Mouse (Mus musculus): ENCODE results near the gene 1700021F05Rik.

The 1700021F05Rik gene

DNA sequence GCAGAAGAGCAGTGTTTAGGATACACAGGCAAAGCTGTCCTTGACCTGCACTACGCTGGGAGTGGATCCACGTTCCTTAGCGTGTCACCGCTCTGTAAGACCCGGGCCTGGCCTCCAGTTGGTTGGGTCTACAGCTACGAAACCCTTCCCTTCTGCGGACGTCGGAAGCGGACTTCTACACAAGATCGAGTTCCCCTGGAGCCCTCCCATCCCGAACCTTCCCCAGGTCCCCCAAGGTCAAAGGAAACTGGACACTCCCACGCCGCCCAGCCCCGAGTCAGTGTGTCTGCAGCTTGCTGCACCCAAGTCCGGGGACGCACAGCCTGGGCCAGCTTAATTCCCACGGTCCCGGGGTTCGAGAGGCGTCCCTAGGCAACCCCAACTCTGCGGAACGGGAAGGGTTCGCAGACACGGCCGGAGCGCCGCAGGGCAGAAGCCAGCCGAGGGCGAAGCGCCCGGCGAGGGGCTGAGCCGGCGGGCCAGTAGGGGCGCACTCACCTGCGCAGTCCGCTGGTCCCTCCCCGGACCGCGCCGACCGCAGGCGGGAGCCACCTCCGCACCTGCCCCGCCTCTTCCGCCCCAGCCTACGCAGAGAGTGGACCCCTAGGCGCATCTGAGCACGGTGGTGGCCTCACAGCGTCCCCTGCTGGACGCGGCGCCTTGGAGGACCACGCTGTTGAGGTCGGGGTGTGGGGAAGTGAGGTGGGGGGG is at the start of gene 1700021F05Rik:
Gene 1700021F05Rik, minus strand, starts transcription at position 553 of the 711 bp plus-strand sequence.
- DNase-seq: peak; percentile 100

DNA sequence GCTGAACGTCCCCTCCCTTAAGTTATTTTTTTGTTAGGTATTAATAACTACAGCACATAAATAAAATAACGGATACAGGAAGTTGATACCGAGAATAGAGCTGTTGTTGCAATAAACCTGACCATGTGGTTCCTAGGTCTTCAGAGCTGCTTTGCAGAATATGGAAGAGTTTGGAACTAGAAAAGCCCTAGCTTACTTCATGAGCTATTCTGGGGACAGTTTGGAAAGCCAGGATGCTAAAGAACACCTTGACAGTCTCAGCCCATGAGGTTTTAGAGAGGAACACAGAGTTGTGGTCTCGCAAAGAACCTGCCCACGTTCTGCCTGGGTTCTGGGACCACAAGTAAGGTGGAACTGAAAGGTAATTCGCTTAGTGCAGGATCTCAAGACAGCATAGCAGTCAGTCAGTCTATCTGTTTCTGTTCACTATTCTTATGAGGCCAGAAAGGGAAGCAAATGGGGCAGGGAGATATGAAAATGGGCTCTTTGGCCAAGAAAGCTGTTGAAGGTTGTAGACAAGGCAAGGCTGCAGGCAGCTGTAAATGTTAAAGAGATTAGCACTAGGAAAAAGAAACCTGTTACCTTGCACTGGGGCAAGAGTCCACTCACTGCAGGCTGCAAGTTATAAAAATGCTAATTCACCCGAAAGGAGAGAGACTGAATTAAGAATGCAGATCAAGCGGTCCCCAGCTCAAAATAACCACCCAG is 47.8 kb upstream of the 1700021F05Rik start:
- DNase-seq: no peak

DNA sequence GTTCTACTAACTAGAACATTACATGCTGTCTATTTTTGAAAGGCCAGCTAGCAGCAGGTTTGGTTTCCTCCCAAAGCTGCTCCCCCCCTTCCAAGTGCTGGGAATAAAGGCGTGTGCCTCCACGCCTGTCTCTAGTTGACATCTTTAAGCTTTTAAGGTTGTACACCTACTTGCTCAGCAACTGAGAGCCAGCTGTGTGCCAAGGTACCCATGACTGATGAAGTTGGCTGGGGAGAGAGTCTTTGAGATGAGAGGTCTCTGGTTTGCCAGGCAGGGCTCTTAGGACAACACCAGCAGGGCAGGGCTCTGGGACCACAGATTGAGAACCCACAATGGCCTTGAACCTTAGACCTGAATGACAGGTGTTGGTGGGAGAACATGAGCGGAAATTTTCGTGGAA is 43.7 kb upstream of the 1700021F05Rik start:
- no peak for DNase-seq

DNA sequence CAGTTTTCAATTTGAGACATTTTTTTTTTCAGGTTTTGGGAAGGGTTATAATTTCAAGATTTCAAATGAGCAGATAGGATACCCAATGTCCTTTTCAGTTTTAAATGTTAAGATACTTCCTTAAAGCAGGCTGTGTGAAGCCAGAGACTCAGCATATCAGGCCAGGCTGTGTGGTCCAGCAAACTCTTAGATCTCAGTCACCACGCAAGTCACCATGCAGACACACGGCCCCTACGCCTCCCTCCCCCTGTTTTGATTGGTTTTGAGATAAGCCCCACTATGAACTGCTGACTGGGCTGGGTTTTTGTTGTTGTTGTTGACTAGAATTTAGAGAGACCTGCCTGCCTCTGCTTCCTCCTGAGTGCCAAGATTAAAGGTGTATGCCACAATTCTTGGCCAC is 40.5 kb upstream of the 1700021F05Rik start:
- no peak for DNase-seq

DNA sequence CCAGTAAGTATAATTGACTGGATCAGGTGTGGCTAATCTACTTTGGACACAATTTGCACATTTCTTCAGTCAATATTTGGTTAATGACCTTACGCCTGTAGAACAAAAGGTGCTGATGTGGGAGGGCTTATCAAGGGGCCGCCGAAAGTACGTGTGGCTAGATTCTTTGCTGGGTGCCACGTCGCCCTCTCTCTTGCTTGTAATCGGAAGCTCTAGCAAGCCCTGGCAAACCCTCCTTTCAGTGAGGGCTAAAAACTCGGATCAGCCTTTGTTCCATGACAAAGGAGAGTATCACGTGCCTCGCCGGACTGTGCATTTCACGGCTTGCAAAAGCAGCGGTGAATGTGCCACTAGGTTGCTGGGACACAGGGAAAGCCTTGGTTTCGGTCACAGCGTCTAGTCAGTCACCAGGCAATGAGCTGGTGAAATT is 39.9 kb upstream of the 1700021F05Rik start:
- DNase-seq: no peak

DNA sequence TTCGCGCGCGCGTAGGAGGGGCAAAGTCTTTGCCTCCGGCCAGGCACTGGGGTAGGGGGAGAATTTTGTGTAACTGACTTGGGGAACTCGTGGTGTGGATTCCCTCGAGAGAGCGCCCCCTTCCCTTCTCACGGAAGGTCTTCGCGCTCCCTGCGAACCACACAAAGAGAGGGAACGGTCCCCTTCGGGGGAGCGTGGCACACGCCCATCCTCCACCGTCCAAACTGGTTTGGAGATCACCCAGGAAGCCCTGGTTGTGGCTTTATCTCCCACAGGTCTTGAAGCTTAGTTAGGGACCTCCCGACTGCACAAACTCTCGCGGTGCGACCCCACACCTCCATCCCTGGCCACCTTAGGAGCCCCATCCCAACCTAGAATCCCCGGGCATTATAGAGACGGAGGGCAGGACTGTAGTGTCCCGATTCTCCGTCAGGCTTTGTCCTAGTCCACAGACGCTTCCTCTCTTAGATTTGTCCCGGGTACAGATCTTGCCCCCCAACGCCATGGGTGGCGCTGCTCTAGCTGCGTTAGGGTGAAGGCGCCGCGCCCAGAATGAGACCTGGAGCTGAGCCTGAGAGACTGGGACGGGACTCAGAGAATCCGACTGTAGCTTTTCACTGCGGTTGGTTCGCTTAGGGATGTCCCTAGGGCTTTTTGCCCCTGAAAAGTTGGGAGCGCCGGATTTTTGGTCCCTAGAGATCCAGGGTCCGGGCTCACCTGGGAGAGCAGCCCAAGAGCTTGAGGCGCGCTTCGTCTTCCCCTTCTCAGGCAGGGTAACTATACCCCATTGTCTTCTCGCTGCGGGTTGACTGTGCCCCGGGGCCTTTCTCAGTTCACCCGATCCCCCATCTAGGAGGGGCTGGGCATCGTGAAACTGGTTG is 38.8 kb upstream of the 1700021F05Rik start:
- no peak for DNase-seq

DNA sequence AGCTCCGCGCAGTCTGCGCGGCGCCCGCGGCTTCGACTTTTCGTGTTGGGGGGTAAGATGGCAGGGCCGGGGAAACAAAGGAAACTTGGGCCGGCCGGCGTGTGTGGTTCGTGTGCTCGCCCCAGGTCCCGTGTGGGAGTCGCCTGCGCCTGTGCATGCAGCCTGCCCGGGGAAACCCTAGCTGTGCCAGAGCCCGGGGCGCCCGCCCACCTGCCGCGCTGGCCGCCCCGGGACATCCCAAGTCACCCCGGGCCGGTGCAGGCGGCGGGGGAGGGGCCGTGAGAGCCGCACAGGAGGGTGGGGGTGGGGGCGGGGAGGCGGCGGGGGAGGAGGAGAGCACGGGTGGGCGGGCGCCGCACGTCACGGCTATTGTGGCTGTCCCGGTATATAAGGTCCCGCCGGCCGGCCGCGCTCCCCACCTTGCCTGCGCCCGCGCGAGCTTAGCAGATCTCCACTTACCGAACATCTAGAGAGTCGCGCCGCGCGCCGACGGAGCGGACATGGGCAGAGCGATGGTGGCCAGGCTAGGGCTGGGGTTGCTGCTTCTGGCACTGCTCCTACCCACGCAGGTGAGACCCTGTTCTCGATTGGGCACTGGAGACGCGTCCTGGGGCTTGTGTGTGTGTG is 38.1 kb upstream of the 1700021F05Rik start:
- DNase-seq: peak; percentile 93

DNA sequence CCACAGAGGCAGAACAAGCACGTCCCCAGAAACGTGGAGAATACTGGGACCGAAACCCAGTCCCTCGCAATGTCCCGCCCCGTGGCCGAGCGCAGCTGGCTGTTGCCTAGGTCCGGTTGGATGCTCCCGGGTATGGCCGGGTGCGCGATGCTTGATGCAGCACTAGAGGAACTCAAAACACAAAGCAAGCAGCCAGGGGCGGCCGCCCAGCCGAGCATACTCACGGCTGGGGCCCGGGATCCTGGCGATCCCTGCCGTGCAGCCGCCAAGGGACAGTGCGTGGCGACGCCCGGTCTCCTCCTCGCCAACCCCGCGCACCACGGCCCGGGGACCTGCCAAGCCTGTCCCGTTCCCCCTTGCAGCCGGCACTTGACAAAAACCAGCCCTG is 37.6 kb upstream of the 1700021F05Rik start:
- DNase-seq: no peak

DNA sequence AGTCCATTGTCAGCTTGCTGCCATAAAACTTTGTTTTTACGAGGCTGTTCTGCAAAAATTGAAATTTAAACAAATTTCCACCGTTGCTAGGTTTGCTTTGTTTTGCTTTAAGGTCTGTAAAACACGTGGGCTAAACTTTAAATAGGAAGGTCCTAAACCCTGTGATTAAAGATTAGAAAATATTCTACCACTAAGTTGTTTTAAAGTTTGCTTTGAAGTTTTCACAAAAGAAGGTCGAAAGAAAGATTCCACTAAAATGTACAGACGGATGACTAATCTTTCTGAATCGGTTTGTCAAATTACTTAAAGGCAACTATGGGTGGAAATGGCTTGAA is 37.2 kb upstream of the 1700021F05Rik start, which contains the start of gene Cd24a:
Gene Cd24a, plus strand, starts transcription at position 288 of the 335 bp plus-strand sequence.
- no peak for DNase-seq

DNA sequence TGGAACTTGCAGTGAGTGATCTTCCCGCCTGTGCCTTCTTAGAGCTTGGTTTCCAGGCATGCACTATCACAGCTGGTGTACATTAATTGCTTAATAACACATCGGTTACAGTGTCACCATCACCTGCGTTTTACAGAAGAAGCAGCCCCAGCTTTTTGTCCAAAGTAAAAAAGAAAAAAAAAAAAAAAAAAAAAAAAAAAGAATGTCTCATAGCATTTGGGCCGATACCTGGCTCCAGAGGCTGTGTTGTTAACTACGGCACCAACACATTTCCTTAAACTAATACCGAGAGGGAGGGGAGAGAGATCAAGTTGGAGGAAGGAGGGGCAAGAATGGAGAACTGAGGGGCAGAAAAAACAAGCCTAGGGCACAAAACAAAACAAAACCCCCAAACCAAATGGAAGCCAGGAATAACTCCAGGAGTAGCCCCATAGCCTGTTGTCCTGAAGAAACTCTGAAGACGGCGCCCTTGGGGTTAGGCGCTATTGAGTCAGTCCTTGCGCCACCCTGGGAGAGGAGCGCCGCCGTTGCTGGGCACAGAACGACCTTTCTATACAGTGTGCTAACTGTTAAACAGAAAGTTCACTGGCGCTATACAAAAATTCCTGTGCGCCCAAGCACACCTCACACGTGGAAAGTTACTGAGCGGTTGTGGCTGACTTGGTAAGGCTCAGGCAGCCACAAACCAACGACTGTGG is 36.7 kb upstream of the 1700021F05Rik start:
- DNase-seq: no peak

DNA sequence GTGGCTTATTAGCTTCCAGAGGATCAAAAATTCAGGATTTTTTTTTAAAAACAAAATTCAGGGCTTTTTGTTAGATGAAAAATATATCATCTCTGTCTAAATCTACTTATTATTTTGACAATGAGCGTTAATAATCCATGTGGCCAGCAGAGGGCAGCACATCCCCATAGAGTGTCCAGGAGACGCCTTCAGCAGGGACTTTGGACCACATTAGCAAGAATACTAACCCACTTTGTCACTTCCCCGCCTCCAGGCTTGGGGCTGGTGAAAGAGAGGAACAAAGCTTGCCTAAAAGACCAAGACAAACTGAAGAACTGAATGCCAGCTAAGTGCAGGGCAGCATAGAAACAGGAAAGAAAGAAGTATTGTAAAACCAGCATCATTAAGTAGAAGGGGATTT is 34.2 kb upstream of the 1700021F05Rik start:
- peak; percentile 90 for DNase-seq

DNA sequence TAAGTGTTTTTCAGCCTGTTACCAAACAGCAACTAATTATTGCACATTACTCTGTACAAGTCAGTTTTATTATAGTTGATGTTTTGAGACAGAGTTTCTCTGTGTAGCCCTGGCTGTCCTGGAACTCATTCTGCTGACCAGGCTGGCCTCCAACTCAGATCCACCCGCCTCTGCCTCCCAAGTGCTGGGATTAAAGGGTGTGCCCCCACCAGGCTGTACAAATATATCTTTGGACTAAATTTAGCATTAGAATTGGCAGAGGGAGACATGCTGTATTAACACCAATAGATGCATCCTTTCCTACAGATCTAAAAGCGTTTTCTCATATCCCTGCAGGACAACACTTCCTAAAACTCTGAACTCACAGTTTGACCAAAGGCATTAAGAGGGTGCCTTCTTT is 33.6 kb upstream of the 1700021F05Rik start:
- no peak for DNase-seq

DNA sequence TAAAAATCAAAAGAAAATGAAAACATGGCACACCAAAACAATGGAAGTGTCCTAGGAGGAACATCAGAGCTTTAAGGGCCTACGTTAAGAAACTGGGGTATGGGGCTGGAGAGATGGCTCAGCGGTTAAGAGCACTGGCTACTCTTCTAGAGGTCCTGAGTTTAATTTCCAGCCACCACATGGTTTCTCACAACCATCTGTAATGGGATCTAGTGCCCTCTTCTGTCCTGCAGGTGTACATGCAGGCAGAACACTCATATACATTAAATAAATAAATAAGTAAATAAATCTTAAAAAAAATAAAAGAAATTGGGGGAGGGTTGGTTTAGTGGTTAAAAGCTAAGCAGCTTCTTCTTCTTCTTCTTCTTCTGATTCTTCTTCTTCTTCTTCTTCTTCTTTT is 20.5 kb upstream of the 1700021F05Rik start:
- no peak for DNase-seq

DNA sequence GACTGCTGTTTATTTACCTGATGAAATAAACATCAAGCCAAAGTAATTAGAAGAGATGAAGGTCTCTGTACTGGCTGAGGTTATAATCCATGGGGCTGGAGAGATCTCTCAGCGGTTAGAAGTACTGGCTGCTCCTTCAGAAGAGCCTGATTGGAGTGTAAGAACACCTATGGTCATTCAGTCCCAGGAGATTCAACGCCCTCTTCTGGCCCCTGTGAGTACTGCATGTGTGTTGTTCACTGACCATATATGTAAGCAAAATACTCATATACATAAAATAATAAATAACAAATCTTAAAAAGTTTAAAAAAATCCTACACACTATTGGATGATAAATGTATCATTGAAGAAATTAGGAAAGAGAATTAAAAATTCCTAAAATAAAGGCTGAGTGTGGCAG is 20.0 kb upstream of the 1700021F05Rik start:
- DNase-seq: no peak

DNA sequence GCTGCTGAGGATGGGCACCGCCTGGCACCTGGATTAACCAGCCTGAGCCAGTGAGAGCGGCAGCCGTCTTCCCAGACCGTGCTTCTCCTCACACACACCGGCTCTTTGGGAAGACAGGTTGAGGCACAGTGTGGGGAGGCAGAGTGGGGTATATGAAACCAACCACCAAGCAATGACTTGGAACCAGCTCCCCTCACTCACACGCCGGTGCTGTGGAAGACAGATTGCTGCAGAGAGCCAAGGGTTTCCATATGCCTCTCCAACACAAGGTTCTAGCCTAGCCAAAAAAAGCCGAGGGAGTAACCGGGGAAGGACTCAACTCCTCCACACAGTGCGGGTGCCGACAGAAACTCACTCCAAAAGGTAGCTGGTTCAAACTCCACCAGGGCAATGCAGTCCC is 18.5 kb upstream of the 1700021F05Rik start:
- DNase-seq: no peak

DNA sequence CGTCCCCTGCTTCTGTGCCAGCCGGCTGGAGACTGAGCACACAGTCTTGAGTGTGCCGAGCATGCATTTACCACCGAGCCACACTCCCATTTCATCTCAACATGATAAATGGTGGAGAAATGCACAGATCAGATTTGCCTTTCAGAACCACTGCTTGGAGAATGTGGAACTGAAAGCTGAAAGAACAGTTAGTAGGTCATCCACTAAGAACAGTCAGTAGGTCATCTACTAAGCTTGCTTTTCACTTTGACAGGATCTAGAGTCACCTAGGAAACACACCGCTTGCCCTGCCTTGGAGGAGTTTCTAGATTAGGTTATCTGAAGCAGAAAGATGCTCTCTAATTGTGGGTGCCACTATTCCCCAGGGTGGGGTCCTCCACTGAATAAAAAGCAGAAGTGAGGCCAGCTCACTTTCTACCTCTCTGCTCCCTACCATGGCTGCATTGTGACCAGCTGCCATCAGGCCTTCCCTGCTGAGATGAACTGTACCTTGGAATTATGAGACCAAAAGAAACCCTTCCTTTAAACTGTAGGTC is 16.9 kb upstream of the 1700021F05Rik start:
- no peak for DNase-seq

DNA sequence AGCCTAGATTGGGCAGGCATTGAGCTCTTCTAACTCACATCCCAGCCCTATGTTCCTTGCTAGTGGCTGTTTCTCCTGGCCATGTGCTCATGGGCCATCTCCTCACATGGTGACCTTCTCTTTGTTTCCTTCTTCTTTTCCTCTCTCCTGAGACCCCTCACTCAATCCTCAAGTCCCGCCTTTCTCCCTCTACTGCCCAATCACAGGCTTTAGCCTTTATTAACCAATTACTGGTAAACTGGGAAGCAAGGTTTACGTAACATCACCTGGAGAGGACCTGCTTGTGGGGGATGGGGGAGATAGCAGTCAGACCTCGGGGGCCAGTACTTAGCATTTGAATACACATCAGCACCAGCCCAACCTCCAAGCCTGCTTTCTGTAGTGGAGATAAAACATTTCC is 10.6 kb upstream of the 1700021F05Rik start:
- no peak for DNase-seq

DNA sequence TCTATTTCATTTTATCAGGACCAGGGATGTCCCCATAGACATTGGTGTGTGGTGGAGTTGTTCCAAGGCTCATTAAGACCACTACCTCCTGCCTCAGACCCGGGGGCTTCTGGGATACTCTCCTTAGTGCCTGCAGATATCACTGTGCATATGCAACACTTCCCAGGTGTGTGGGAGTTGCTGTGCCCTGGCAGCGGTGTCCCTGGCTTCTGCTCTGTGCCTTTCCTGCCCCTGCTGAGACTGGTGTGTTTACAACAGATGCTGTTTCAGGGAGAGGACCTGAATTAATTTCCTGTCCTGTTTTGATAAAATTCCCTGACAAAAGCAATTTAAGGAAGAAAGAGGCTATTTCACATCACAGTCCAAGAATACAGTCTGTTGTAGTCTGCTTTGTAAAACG is 10.1 kb upstream of the 1700021F05Rik start:
- no peak for DNase-seq

DNA sequence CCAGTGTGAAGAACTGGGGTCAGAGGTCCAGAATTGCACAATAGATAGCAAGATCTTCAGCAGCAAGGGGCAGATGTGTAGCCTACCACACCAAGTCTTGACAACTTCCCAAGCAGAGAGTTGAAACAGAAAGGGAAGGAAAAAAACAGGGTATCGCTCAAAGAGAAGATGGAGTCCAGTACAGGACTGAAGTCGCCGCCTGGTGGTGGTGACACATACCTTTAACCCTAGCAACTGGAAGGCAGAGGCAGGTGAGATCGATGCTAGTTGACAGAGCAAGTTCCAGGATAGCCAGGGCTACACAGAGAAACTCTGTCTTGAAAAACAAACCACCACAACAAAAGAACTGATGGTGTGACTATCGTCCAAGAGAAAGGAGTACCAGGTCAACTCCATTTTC is 8.6 kb upstream of the 1700021F05Rik start:
- no peak for DNase-seq

DNA sequence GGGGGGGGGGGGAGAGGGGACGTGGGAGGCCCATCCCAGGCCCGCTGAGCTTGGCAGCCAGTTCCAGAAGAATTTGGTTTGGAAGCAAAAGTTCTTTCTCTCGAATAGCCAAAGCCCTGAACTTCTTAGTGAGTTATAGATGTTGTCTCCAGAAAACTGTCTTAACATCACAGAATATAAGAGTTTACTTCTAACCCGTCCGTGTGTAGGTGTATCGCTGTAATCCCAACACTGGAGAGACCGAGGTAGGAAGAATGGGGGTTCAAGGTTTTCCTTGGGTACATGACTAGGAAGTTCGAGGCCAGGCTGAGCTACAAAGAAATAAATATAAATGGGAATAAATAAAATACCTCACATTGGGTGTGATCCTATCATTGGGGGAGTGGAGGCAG is 355 bp upstream of the 1700021F05Rik start:
- peak; percentile 89 for DNase-seq

DNA sequence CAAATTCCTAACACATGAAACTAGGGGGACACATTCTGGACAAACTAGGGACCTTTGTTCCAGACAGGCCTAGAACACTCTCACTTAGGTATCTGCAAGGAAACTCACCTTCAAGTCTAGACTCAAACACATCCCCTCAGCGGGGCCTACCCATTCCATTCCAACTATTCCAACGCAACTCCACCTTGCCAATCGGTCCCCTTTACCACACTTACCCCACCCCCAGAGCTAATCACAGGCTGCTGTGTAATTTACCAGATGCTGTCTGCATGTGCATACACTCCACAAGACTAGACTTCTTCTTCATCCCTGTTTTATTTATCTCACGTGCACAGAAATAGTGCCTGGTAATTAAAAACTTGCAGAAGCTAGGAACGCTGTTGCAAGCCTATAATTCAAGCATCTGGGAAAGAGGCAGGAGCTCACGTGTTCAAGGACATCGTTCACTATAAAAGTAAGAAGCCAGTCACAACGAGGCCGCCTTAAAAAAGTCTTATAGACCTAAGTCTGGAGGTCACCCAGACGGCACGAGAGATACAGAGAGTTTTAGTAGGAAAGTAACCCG is 966 bp downstream of the 1700021F05Rik start:
- DNase-seq: peak; percentile 92

DNA sequence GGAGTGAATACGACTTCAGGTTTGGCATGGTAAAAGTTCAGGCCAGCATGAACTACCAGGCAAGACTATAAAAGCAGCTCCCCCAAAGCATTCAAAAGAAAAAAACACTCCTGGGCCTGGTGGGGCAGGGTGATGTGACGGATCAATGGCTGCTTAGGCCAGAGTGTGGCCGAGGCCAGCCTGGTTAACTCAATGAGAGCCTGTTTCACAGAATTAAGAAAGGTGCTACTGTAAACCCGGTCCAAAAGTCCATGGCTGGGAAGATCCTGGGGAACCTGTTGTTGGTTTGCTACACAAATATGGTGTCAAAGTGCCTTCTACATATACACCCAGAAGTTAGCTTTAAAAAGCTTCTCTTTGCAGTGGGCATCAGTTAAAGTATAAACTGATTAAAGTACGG is 2.0 kb downstream of the 1700021F05Rik start:
- DNase-seq: no peak
